Mouse (Mus musculus) spleen, adult 2 months (tissue): ENCODE data around the gene Vapb. TPM values are rescaled to one million over a fixed set of nuclear protein-coding genes. Genes with fewer than 3 reads are reported as not detected.

Source experiments
- DNase-seq, 2 experiments: peaks; one replicate each; pipeline versions ENCODE4 v3.0.0 to v3.0.0-alpha.2; 2012 to 2021; ENCODE audit warnings: low spot score in 2 of 2, low read depth in 1 of 2
- H3K27ac ChIP-seq: fragments of 200-500 bp; 2 replicates; pipeline ENCODE4 v1.5.1; 2012; ENCODE audit warnings: low read length, inconsistent platforms; ENCODE audit not compliant: insufficient read depth
- H3K27me3 ChIP-seq: fragments of 200-500 bp; 2 replicates; pipeline ENCODE4 v1.6.1; 2012; ENCODE audit warnings: mild to moderate bottlenecking, moderate library complexity, low read length, inconsistent platforms; ENCODE audit not compliant: control insufficient read depth, insufficient read depth
- H3K36me3 ChIP-seq: fragments of 200-500 bp; 2 replicates; pipeline ENCODE4 v1.6.1; 2012; ENCODE audit warnings: mild to moderate bottlenecking, low read length, inconsistent platforms; ENCODE audit not compliant: control insufficient read depth, insufficient read depth
- H3K4me1 ChIP-seq: fragments of 200-500 bp; 2 replicates; pipeline ENCODE4 v1.6.1; 2011; ENCODE audit warnings: inconsistent platforms; ENCODE audit not compliant: control insufficient read depth, insufficient read depth, insufficient read length
- H3K4me3 ChIP-seq: fragments of 200-500 bp; 2 replicates; pipeline ENCODE4 v1.5.1; 2011; ENCODE audit warnings: mild to moderate bottlenecking, inconsistent platforms; ENCODE audit not compliant: insufficient read depth, insufficient read length; ENCODE audit errors: extremely low read depth
- CTCF ChIP-seq: fragments of 200-500 bp; IDR thresholded peaks from 2 replicates; pipeline ENCODE4 v1.5.1; 2011; ENCODE audit warnings: mild to moderate bottlenecking, inconsistent platforms; ENCODE audit not compliant: insufficient read depth, insufficient read length, insufficient replicate concordance; ENCODE audit errors: extremely low read depth
- POLR2A ChIP-seq: fragments of 200-500 bp; IDR thresholded peaks from 2 replicates; pipeline ENCODE4 v1.6.1; 2011; ENCODE audit warnings: low read depth, low read length, inconsistent platforms
- WGBS: fragments of 180-500 bp; shearing (Covaris S2); methylation state at CpG from one replicate; pipeline ENCODE4 v1.1.7; 2018; 5-methylcytosine and 5-hydroxymethylcytosine counted together
- polyA plus RNA-seq: library from polyadenylated mRNA; depleted of rRNA; stranded (reverse); fragments of >200 nt; gene quantifications from 2 replicates; pipeline ENCODE4 v1.2.3, GENCODE M21; 2012

The Vapb gene
- polyA plus RNA-seq, 1 experiment = 6.9 TPM

- TF ChIP-seq POLR2A = no peak
- TF ChIP-seq CTCF = no peak
- WGBS = 56% methylated on average over 11 of the region's 11 CpGs
- Histone ChIP-seq H3K27ac (no peak overlapping the region), H3K36me3 (no peaks in the 10 kb centered on the region), H3K27me3 (no peaks in the 10 kb centered on the region), H3K4me3 (no peak overlapping the region), H3K4me1 (no peaks in the 10 kb centered on the region)
- DNase-seq = peak in 1 of 2 experiments; percentile 29
Measured at GRCm38 (mm10) chr2:173722251-173722857, 15.0 kb upstream of the Vapb start.

DNA sequence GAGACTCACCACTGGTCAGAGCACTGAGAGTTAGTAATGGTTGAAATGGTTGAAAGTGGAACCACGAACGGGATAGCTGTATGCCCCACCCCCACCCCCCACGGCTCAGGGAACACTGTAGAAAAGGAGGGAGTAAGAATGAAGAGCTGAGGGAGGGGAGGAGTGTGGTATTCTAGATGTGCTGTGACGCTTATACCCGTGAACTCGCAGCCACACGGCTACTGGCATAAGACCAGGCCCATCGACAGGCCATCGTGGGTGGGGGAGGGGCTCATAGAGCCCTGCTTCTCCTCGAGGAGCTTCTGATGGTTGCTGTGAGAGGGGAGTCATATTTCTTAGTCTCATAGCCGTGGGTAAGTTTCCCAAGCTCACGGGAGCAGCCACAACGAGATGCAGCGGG is 12.9 kb upstream of the Vapb start:
- Histone ChIP-seq H3K4me1 (no peaks in the 10 kb centered on the region), H3K27ac (no peak overlapping the region), H3K36me3 (no peaks in the 10 kb centered on the region), H3K27me3 (no peaks in the 10 kb centered on the region), H3K4me3 (no peak overlapping the region)
- WGBS = 79% methylated on average over 14 of the region's 14 CpGs
- no peak for TF ChIP-seq CTCF
- no peak for TF ChIP-seq POLR2A
- DNase-seq = no peak

GRCm38 (mm10) chr2:173724940-173725807 is 12.1 kb upstream of the Vapb start:
- H3K36me3 ChIP-seq = no peaks in the 10 kb centered on the region
- no peak for DNase-seq
- no peak for TF ChIP-seq POLR2A
- no peak for TF ChIP-seq CTCF
- H3K4me3 ChIP-seq = no peak overlapping the region
- no peaks in the 10 kb centered on the region for H3K27me3 ChIP-seq
- H3K27ac ChIP-seq = no peak overlapping the region
- H3K4me1 ChIP-seq = no peaks in the 10 kb centered on the region
- 89% methylated on average over 15 of the region's 15 CpGs for WGBS

- no peaks in the 10 kb centered on the region for H3K36me3 ChIP-seq
- H3K27me3 ChIP-seq = no peaks in the 10 kb centered on the region
- no peaks in the 10 kb centered on the region for H3K4me1 ChIP-seq
- TF ChIP-seq POLR2A (no peak), CTCF (no peak)
- H3K27ac ChIP-seq = no peak overlapping the region
- H3K4me3 ChIP-seq = no peak overlapping the region
- DNase-seq = no peak
- WGBS = 86% methylated on average over 4 of the region's 4 CpGs
Measured at GRCm38 (mm10) chr2:173725819-173726218, 11.5 kb upstream of the Vapb start.

GRCm38 (mm10) chr2:173730444-173730966 is 6.8 kb upstream of the Vapb start:
- no peaks in the 10 kb centered on the region for H3K36me3 ChIP-seq
- no peak overlapping the region for H3K4me3 ChIP-seq
- WGBS = 68% methylated on average over 9 of the region's 9 CpGs
- DNase-seq = no peak
- no peaks in the 10 kb centered on the region for H3K4me1 ChIP-seq
- no peak overlapping the region for H3K27ac ChIP-seq
- TF ChIP-seq POLR2A (no peak), CTCF (no peak)
- no peaks in the 10 kb centered on the region for H3K27me3 ChIP-seq

DNA sequence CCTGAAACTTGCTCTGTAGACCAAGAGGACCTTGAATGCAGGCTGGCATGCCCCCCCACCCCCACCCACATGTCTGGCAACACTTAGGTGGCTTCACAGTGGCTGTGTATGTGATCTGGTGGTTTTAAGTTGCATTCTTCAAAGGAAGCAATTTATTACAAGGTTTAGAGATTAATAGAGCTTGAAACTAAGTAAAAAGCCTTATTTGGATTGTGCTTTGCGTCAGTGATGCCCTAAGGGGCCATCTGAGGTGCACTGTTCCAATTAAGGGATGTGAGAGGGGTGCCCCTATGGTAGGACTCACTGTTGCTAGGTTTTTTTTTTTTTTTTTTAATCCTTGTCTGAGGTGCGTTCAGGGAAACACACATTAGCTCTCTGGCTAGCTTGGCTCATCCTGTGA is 2.9 kb upstream of the Vapb start:
- DNase-seq = no peak
- H3K36me3 ChIP-seq = no peaks in the 10 kb centered on the region
- no peak for TF ChIP-seq POLR2A
- H3K27me3 ChIP-seq = no peaks in the 10 kb centered on the region
- H3K4me3 ChIP-seq = no peak overlapping the region
- peaks cover 7% of the 10 kb centered on the region for H3K4me1 ChIP-seq
- WGBS = 83% methylated on average over 2 of the region's 2 CpGs
- no peak overlapping the region for H3K27ac ChIP-seq

DNA sequence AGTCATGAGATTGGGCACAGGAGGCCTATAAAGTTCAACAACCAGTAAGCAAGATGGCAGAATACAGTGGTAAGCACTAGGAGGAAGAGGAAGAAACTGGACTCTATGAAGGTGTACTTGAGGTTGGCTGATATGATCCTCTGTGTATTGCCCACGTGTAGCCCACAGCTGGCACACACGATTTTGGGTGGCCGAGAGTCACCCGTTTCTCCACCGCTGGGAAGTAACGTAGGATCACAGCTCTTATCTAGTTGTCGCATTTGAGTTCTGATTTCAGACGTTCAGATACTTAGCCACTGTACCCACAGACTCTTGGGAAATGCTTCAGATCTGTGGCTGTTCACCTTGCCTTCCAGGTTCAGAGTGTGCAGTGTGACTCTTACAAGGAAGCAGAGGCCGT is 921 bp downstream of the Vapb start:
- H3K36me3 ChIP-seq = no peaks in the 10 kb centered on the region
- 64% methylated on average over 9 of the region's 9 CpGs for WGBS
- no peak overlapping the region for H3K27ac ChIP-seq
- peaks cover 7% of the 10 kb centered on the region for H3K4me1 ChIP-seq
- no peaks in the 10 kb centered on the region for H3K27me3 ChIP-seq
- no peak for DNase-seq
- peak overlapping the region; percentile 84 for H3K4me3 ChIP-seq
- TF ChIP-seq POLR2A (no peak), CTCF (no peak)
